Mouse (Mus musculus) frontal cortex, adult (tissue): ENCODE results near the gene Pilra.

ENCODE experiments used
- ATAC-seq: cut with Nextera tagmentation; 2 replicates; pipeline ENCODE4 v1.9.2; 2017; ENCODE audit warnings: mild to moderate bottlenecking, moderate library complexity, mixed read lengths; ENCODE audit not compliant: low TSS enrichment

Gene Pilra

DNA sequence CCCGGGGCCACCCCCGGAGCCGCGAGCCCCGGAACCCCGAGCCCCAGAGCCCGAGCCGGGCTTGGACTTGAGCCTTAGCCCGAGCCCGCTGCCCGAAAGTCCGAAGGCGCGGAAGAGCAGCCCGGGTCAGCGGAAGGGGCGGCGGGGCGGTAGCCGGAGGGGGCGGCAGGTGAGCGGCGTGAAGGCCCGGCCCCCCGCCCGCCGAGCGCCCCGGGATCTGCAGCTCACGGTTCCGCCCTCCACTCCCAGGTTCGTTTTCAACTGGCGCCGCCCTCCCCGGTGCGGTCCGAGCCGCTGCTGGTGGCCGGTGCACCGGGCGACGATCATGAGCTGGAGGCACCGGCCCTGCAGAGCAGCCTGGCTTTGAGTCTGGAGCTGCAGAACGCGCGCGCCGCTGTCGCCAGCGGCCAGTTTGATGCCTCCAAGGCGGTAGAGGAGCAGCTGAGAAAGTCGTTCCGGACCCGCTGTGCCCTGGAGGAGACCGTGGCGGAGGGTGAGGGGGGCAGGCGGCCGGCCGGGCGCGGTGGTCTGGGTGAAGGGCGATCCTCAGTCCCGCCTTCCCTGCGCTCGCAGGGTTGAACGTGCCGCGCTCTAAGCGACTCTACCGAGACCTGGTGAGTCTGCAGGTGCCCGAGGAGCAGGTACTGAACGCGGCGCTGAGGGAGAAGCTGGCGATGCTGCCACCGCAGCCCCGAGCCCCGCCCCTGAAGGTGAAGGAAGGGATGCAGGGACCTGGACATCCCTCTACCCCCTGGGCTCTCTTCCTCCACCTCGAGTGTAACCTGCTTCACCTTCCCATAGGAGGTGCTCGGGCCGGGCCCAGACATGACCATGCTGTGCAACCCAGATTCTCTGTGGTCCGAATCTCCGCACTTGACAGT lies 56.8 kb downstream of the Pilra start:
- peak; percentile 27 for ATAC-seq

DNA sequence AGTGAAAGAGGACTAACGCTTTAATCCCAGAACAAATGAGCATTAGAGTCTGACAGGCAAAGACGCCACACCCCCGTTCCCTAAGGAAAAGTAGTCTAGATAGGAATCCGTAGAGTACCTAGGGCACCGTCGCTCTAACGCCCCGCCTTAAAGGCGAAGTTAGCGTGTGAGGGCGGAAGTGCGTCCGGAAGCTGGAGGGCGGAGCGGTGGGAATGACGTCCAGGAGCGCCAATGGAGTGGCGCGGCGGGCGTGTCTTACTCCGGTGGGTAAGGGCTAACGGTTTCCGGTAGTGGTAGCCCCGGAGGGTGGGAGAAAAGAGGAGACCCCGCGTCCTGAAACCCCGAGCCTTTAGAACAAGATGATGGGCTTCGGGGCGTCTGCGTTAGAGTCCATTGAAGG lies 57.4 kb downstream of the Pilra start, which contains the start of gene Ppp1r35:
Gene Ppp1r35, plus strand, starts transcription at position 215 of the 400 bp plus-strand sequence.
- peak; percentile 95 for ATAC-seq

DNA sequence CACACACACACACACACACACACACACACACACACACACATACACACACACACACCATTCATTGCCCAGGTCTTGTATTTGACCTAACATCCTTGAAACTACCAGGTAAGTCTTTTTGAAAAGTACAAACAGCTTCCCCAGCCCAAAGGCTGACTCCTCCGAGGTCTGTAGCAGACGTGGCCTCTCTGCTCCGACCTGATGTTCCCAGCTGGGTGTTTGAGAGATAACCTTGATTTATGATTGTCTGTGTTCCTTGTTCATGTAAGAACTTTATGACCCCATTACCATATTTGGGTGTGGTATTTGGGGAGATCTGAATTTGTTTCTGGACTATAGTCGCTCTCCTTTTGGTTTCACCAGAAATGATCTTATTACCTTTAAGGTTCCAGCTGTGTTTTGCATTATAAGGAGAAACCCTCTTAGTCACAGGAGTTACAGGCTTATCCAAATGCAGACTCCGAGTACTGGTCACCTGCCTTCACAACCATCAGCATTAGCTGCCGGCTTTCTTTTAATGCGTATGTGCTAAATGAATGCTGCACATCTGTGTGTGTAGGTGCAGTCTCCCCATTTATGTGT lies 58.7 kb downstream of the Pilra start:
- ATAC-seq: no peak

DNA sequence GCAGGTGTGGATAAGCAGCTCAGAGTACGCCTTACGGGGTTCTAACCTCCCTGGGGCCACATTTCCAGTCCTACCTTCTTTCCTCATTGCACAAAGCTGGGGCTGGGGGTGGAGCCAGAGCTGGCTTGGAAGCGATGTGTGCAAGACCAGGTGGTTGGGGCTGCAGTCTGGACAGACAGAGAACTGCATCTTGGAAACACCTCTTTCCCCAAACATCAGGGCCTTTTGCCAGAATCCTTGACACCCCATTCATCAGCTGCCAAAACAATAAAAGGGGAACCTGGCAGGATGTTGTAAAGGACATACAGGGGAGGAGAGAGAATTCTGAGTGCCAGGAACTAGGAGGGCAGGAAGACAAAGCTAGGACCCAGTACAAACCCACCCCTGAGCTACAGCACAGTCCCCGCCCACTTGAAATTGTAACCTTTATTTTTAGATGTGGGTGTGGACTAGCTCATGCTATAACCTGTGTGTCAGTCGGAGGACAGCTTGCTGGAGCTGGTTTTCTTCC lies 59.6 kb downstream of the Pilra start:
- no peak for ATAC-seq

DNA sequence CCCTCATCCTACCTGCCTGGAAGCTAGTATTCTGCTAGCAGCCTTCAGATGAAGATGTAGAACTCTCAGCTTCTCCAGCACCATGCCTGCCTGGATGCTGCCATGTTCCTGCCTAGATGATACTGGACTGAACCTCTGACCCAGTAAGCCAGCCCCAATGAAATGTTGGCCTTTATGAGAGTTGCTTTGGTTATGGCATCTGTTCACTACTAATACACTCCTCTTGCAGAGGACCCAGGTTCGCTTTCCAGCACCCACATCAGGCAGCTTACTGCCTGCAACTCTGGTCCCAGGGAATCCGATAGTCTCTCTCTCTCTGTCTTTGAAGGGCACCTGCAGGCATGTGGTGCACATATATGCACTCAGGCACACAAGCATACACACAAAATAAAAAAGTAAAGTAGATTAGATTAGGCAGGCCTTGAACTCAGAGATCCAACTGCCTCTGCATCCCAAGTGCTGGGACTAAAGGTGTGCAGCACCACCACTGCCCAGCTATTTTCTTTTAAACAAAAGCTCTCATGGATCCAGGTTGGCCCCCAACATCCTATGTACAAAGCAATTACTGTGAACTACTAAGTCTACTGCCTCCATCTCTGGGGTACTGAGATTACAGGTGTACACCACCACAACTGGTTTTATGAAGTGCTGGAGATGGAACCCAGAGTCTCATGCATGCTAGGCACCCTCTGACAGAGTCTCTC lies 60.3 kb downstream of the Pilra start:
- no peak for ATAC-seq

DNA sequence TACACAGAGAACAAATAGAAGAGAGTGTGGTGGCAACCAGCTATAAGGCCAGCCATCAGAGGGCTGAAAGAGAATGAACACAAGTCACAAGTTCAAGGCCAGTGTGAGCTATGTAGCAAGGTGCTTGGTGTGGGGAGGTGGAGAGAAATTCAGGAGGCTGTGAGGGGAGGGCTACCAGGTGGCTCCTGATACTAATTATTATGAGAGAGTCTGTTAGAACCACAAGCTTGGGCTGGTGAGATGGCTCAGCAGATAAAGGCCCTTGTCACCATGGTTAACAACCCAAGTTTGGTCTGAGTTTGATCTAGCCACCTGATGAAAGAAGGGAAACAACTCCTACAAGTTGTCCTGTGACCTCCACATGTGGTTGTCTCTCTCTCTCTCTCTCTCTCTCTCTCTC lies 63.3 kb downstream of the Pilra start:
- ATAC-seq: no peak
